Mouse (Mus musculus) forebrain, embryonic 16.5 days (tissue): ENCODE data around the gene Kcnk3. TPM values are rescaled to one million over a fixed set of nuclear protein-coding genes. Genes with fewer than 3 reads are reported as not detected.

Experiments
- ATAC-seq: fragments of 200-750 bp; cut with Nextera tagmentation; 2 replicates; pipeline ENCODE4 v1.8.0; 2017; ENCODE audit warnings: mild to moderate bottlenecking, moderate library complexity
- H3K27ac ChIP-seq: fragments of 300-500 bp; sonication (generic); 2 replicates; pipeline ENCODE4 v1.5.1; 2014; ENCODE audit warnings: low read length, control low read depth
- H3K27me3 ChIP-seq: fragments of 300-500 bp; sonication (generic); replicated peaks from 2 replicates; pipeline ENCODE4 v1.6.1; 2014; ENCODE audit warnings: low read length; ENCODE audit not compliant: control insufficient read depth, insufficient read depth
- H3K36me3 ChIP-seq: fragments of 300-500 bp; sonication (generic); 2 replicates; pipeline ENCODE4 v1.6.1; 2014; ENCODE audit not compliant: control insufficient read depth, insufficient read depth
- H3K4me1 ChIP-seq: fragments of 300-500 bp; sonication (generic); replicated peaks from 2 replicates; pipeline ENCODE4 v1.6.1; 2014; ENCODE audit warnings: low read length; ENCODE audit not compliant: control insufficient read depth, insufficient read depth
- H3K4me2 ChIP-seq: fragments of 300-500 bp; sonication (generic); 2 replicates; pipeline ENCODE4 v1.6.1; 2014; ENCODE audit warnings: mild to moderate bottlenecking, low read length, control low read depth
- H3K4me3 ChIP-seq: fragments of 300-500 bp; sonication (generic); replicated peaks from 2 replicates; pipeline ENCODE4 v1.5.1; 2014; ENCODE audit warnings: mild to moderate bottlenecking, low read length, control low read depth
- H3K9ac ChIP-seq: fragments of 300-500 bp; sonication (generic); replicated peaks from 2 replicates; pipeline ENCODE4 v1.6.1; 2014; ENCODE audit warnings: low read depth, low read length, control low read depth
- H3K9me3 ChIP-seq: fragments of 300-500 bp; sonication (generic); 2 replicates; pipeline ENCODE4 v1.6.1; 2016; ENCODE audit warnings: low read length; ENCODE audit not compliant: control insufficient read depth
- WGBS: fragments of 180-500 bp; shearing (Covaris S2); extraction: QIAGEN DNeasy Blood & Tissue Kit; methylation state at CpG from one replicate; pipeline ENCODE4 v1.1.7; 2014; 5-methylcytosine and 5-hydroxymethylcytosine counted together
- polyA plus RNA-seq: library from polyadenylated mRNA; unstranded; fragments of >200 nt; fragmentation: Nextera tagmentation; extraction: Ambion mirVana; gene quantifications from 2 replicates; pipeline ENCODE4 v1.2.1, GENCODE M21; 2015

Gene Kcnk3
- polyA plus RNA-seq, 1 experiment from 2014 or later, result 2.8 TPM

DNA sequence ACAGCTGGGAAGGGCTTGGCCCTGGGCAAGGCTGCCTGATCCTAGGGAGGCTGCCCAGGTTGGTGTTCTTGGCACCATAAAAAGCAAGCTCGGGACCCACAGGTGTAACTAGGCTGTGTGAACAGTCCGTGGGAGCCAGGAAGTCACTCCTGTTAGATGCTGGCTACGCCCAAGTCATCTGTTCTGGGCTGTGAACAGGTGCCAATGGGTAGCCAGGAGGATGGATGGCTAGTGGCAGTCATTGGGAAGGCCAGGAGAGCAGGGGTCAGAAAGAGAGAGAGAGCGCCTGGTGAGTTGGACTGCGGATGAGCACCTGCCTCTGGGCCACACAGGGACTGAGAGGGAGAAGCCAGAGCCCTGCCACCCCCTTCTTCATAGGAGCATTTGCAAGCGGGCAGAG lies 17.7 kb downstream of the Kcnk3 start:
- peaks cover 10% of the 10 kb centered on the region for H3K4me1 ChIP-seq
- H3K27ac ChIP-seq, result no peak overlapping the region
- 89% methylated on average over 6 of the region's 6 CpGs for WGBS
- ATAC-seq, result no peak
- no peak overlapping the region for H3K9ac ChIP-seq
- no peaks in the 10 kb centered on the region for H3K36me3 ChIP-seq
- no peaks in the 10 kb centered on the region for H3K9me3 ChIP-seq
- no peaks in the 10 kb centered on the region for H3K27me3 ChIP-seq
- H3K4me3 ChIP-seq, result no peak overlapping the region
- H3K4me2 ChIP-seq, result no peak overlapping the region

DNA sequence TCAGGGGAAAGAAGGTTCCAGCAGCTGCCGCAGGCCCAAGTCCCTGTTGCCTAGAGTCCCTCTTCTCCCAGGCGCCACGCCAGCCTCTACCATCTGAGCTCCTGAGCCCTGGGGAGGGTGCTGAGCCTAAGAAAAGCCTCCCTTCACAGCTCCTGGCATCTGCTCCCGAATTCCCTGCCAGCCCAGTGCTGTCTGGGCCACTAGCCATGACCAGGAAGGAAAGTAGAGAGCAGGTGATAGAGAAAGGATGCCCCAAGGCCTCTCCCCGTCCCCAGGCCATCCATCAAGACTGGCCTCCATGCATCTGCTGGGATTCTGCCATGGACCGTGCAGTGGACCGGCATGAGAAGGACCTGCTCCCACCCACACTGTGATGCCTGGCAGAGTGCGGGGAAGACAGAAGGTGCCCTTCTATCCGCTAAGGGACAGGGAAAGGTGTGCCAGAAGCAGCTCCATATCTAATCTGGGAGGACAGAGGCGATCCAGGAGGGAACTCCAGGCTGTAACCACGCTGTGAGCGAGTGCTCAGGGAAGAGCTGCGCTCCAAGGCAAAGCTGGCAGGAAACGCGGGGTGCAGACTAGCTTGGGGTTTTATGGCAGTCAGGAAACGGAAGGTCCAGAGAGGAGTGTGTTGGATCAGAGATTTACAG lies 18.6 kb downstream of the Kcnk3 start:
- 59% methylated on average over 16 of the region's 16 CpGs for WGBS
- no peak overlapping the region for H3K4me2 ChIP-seq
- no peaks in the 10 kb centered on the region for H3K9me3 ChIP-seq
- peaks cover 10% of the 10 kb centered on the region for H3K4me1 ChIP-seq
- no peak overlapping the region for H3K4me3 ChIP-seq
- 0 out of 2 replicates have a peak overlapping the region, but pooled peaks have one; percentile 15 for H3K27ac ChIP-seq
- no peak overlapping the region for H3K9ac ChIP-seq
- no peaks in the 10 kb centered on the region for H3K27me3 ChIP-seq
- ATAC-seq, result peak; percentile 81
- no peaks in the 10 kb centered on the region for H3K36me3 ChIP-seq

DNA sequence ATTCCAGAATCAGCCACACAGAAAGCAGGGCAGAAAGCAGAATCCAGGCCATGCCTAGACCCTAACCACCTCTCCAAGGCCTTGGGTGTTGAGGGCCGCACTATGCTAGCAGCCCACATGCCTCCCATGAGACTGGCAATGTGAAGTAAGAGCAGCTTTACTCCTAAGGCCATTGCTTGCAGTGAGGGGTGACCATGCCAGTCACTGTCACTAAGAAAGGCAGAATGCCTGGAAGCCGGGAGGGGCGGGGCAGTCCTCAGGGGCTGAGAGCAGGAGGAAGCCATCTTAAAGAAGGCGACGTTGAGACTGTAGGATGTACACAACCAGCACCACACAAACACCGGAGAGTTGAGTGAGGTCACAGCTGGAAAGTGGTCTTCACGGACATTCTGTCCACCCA lies 21.1 kb downstream of the Kcnk3 start:
- Histone ChIP-seq H3K4me2 (no peak overlapping the region), H3K9ac (no peak overlapping the region), H3K27ac (no peak overlapping the region), H3K4me1 (peaks cover 10% of the 10 kb centered on the region), H3K27me3 (no peaks in the 10 kb centered on the region), H3K9me3 (no peaks in the 10 kb centered on the region), H3K4me3 (no peak overlapping the region), H3K36me3 (no peaks in the 10 kb centered on the region)
- WGBS, result 87% methylated on average over 7 of the region's 7 CpGs
- no peak for ATAC-seq

DNA sequence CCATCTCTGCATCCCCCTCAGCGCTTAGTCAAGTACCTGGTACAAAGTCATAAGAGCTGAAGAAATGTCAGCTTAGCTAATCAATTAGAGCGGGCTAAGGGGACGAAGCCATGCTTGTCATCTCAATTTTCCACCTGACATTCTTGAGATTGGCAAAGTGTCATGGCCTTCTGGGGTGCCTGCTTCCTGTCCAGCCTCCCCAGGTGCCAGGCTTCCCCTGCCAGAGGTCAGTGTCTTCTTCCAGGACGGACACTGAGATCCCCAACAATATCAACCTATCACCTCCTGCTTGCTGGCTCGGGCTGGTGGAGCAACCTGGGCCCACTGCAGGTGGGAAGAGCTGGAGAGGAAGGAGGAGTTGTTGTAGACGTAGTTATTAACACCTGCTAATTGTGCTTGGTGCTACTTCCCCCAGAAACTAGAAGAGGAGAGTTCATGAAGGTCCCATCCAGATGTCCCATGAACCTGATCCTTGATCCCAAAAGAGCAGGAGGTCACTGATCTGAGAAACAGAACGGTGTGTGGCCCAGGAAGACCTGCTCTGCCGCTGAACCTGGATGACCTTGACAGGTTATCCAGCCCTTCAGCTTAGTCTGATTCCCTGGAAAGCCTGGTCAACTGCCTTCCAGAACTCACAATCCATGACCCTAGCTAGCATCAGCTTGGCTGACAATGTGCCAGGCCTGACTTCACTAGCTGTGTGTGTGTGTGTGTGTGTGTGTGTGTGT lies 22.1 kb downstream of the Kcnk3 start:
- Histone ChIP-seq H3K4me3 (no peak overlapping the region), H3K9me3 (no peaks in the 10 kb centered on the region), H3K36me3 (no peaks in the 10 kb centered on the region), H3K4me1 (peaks cover 15% of the 10 kb centered on the region), H3K9ac (no peak overlapping the region), H3K27me3 (no peaks in the 10 kb centered on the region), H3K27ac (no peak overlapping the region), H3K4me2 (no peak overlapping the region)
- no peak for ATAC-seq
- 84% methylated on average over 8 of the region's 8 CpGs for WGBS

DNA sequence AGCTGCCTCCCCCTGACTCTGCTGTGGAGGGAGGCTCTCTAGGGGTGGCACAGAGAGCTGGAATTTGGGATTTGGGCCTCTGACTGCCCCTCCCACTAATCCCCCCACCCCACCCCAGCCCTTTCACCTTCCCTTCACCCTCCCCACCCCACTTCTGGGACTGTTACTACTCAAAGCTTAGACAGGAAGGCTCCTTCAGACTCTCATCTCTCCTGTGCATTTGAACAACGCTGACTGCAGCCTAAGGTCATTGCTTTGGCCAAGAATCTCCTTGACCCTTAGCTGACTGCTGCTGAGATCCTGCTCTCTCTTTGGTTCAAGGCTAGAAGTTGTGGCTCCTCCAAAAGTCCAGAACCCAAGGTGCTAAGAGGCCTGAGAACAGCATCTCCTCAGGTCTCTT lies 23.1 kb downstream of the Kcnk3 start:
- Histone ChIP-seq H3K4me1 (peaks cover 12% of the 10 kb centered on the region), H3K27ac (no peak overlapping the region), H3K36me3 (no peaks in the 10 kb centered on the region), H3K9me3 (no peaks in the 10 kb centered on the region), H3K9ac (no peak overlapping the region), H3K27me3 (no peaks in the 10 kb centered on the region), H3K4me2 (no peak overlapping the region), H3K4me3 (no peak overlapping the region)
- no peak for ATAC-seq
- WGBS, result 78% methylated on average over 1 of the region's 1 CpGs

DNA sequence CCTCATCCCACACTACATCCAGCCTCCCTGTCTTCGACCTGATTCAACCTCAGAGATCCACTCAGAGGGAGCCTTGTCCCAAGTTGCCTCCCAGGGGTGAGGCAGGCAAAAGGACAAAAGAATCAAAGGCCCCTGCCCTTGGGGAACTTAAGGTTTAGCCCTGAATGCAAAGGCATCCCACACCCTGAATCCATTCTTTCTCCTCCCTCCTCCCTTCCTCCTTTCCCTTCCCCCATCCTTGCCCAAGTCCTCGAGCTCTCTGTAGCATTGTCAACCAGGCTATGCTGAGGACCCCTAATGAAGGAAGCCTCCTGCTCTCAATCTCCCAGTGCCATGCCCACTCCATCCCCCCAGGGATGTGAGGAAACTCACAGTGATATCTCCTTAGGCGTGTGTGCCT lies 23.7 kb downstream of the Kcnk3 start:
- no peak overlapping the region for H3K4me2 ChIP-seq
- no peak overlapping the region for H3K27ac ChIP-seq
- H3K9me3 ChIP-seq, result no peaks in the 10 kb centered on the region
- no peaks in the 10 kb centered on the region for H3K36me3 ChIP-seq
- 19% methylated on average over 3 of the region's 3 CpGs for WGBS
- peaks cover 6% of the 10 kb centered on the region for H3K4me1 ChIP-seq
- H3K9ac ChIP-seq, result no peak overlapping the region
- H3K27me3 ChIP-seq, result no peaks in the 10 kb centered on the region
- no peak for ATAC-seq
- no peak overlapping the region for H3K4me3 ChIP-seq

DNA sequence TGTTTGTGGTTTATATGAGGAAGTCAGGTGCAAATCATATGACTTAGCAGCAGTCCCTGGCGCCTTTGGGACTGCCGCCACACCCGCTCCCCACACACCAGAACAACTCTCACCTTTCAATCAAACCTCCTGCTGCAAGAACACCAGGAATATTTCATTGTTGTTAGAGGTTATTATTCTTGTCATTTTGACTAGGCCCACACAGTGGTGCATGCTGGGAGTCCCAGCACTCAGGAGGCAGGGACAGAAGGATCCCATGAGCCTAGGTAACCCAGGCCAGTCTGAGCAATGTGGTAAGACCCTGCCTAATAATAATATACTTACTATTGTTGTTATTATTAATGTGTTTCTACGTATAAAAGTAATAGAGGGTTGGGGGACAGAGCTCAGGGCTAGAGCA lies 24.6 kb downstream of the Kcnk3 start:
- no peak overlapping the region for H3K27ac ChIP-seq
- H3K9ac ChIP-seq, result no peak overlapping the region
- ATAC-seq, result no peak
- no peaks in the 10 kb centered on the region for H3K9me3 ChIP-seq
- 87% methylated on average over 4 of the region's 4 CpGs for WGBS
- H3K4me1 ChIP-seq, result peaks cover 4% of the 10 kb centered on the region; the same call in 1 of the 2 replicates
- H3K27me3 ChIP-seq, result no peaks in the 10 kb centered on the region
- no peak overlapping the region for H3K4me2 ChIP-seq
- H3K36me3 ChIP-seq, result no peaks in the 10 kb centered on the region
- H3K4me3 ChIP-seq, result no peak overlapping the region

DNA sequence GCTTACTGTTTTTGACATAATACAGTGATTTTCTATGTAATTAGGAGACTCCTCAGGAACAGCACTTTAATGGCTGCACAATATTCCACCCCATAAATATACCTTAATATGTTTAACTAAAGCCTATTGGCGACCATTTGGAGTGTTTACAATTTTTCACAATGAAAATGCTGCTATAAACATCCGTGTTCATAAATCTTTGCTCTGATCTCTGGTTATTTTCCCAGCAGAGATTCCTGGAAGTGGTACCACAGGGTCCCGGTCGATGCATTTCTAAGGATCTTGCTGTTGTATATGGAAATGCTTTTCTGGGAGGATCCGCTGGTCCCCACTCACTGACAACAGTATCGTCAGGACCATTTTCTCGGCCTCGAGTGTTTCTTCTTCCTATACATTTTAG lies 25.3 kb downstream of the Kcnk3 start:
- Histone ChIP-seq H3K9ac (no peak overlapping the region), H3K27ac (no peak overlapping the region), H3K4me1 (peaks cover 8% of the 10 kb centered on the region), H3K4me2 (no peak overlapping the region), H3K4me3 (no peak overlapping the region), H3K36me3 (no peaks in the 10 kb centered on the region), H3K27me3 (no peaks in the 10 kb centered on the region), H3K9me3 (no peaks in the 10 kb centered on the region)
- WGBS, result 88% methylated on average over 8 of the region's 8 CpGs
- no peak for ATAC-seq

DNA sequence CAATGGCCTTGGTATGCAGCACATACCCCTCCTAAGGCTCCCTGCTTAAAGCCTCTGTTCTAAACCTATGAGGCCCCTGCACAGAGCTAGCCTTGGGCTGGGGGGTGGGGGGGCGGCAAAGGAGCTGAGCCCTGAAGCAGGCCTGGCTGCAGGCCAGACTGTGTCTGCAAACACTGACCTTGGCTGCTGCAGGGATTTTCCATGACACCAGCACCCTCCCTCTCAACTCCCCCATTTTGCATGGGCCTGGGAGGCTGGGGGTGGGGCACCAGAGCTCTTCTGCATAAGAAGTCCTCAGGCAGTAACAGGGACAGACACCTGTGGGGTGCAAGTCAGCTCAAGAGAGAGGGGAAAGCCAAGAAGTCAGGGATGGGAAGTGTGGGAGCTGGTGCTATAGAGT lies 26.3 kb downstream of the Kcnk3 start:
- Histone ChIP-seq H3K36me3 (no peaks in the 10 kb centered on the region), H3K4me2 (no peak overlapping the region), H3K9ac (no peak overlapping the region), H3K4me3 (no peak overlapping the region), H3K4me1 (peaks cover 8% of the 10 kb centered on the region), H3K27ac (no peak overlapping the region), H3K9me3 (no peaks in the 10 kb centered on the region), H3K27me3 (no peaks in the 10 kb centered on the region)
- 29% methylated on average over 1 of the region's 1 CpGs for WGBS
- ATAC-seq, result no peak
